Mouse (Mus musculus) adrenal gland, postnatal 25 days (tissue): ENCODE measurements around the gene Meis2. TPM values are rescaled to one million over a fixed set of nuclear protein-coding genes. Genes with fewer than 3 reads are reported as not detected.

Experiments
- DNase-seq: peaks from one replicate; pipeline ENCODE4 v3.0.0; 2021; ENCODE audit warnings: mixed read lengths
- total RNA-seq: library from RNA; stranded (reverse); gene quantifications from 2 replicates; pipeline ENCODE4 v1.2.3, GENCODE M21; 2021

The Meis2 gene
- total RNA-seq, 1 experiment from 2014 or later: 258 TPM

GRCm38 (mm10) chr2:115901007-115901406 lies 164.6 kb downstream of the Meis2 start:
- DNase-seq: no peak

- DNase-seq: no peak
These were observed 168.1 kb downstream of the Meis2 start for GRCm38 (mm10) chr2:115897559-115897958.

- no peak for DNase-seq
These were observed 168.6 kb downstream of the Meis2 start for GRCm38 (mm10) chr2:115897001-115897400.

- peak; percentile 21 for DNase-seq
These were observed 169.9 kb downstream of the Meis2 start for GRCm38 (mm10) chr2:115895717-115896116.

- no peak for DNase-seq
These were observed 170.4 kb downstream of the Meis2 start for GRCm38 (mm10) chr2:115895256-115895655.

- DNase-seq: no peak
These were observed 172.5 kb downstream of the Meis2 start for GRCm38 (mm10) chr2:115893113-115893512.

GRCm38 (mm10) chr2:115890715-115891114 lies 174.9 kb downstream of the Meis2 start:
- no peak for DNase-seq

GRCm38 (mm10) chr2:115890030-115890429 lies 175.6 kb downstream of the Meis2 start:
- no peak for DNase-seq

GRCm38 (mm10) chr2:115889212-115889611 lies 176.4 kb downstream of the Meis2 start:
- no peak for DNase-seq

- no peak for DNase-seq
These were observed 177.1 kb downstream of the Meis2 start for GRCm38 (mm10) chr2:115888336-115889077.

- no peak for DNase-seq
These were observed 178.0 kb downstream of the Meis2 start for GRCm38 (mm10) chr2:115887631-115888030.

GRCm38 (mm10) chr2:115884184-115884583 lies 181.5 kb downstream of the Meis2 start:
- DNase-seq: no peak

- DNase-seq: no peak
These were observed 182.1 kb downstream of the Meis2 start for GRCm38 (mm10) chr2:115883520-115883919.

GRCm38 (mm10) chr2:115875802-115876531 lies 189.7 kb downstream of the Meis2 start:
- no peak for DNase-seq

GRCm38 (mm10) chr2:115872851-115873250 lies 192.8 kb downstream of the Meis2 start:
- DNase-seq: no peak

GRCm38 (mm10) chr2:115869966-115870365 lies 195.7 kb downstream of the Meis2 start:
- no peak for DNase-seq

- DNase-seq: peak; percentile 61
These were observed 204.9 kb downstream of the Meis2 start for GRCm38 (mm10) chr2:115860600-115861347.

- DNase-seq: peak; percentile 57
These were observed 205.5 kb downstream of the Meis2 start for GRCm38 (mm10) chr2:115860141-115860480.

- DNase-seq: peak; percentile 70
These were observed 206.1 kb downstream of the Meis2 start for GRCm38 (mm10) chr2:115859371-115860140.

- DNase-seq: no peak
These were observed 206.7 kb downstream of the Meis2 start for GRCm38 (mm10) chr2:115858927-115859326.

- DNase-seq: no peak
These were observed 207.4 kb downstream of the Meis2 start for GRCm38 (mm10) chr2:115858246-115858645.
